Mouse (Mus musculus) ES-E14 (cell line): ENCODE data around the gene Spata9.

ENCODE experiments used
- CHD2 ChIP-seq: IDR thresholded peaks from 2 replicates; pipeline ENCODE4 v1.6.1; 2014; ENCODE audit warnings: mild to moderate bottlenecking, low read depth, low read length, inconsistent platforms
- HCFC1 ChIP-seq: IDR thresholded peaks from 2 replicates; pipeline ENCODE4 v1.6.1; 2012; ENCODE audit warnings: low read length, inconsistent platforms, borderline replicate concordance; ENCODE audit not compliant: insufficient read depth
- ZC3H11A ChIP-seq: IDR thresholded peaks from 2 replicates; pipeline ENCODE4 v1.6.1; 2012; ENCODE audit warnings: low read depth, mild to moderate bottlenecking, inconsistent platforms, low read length, borderline replicate concordance

DNA sequence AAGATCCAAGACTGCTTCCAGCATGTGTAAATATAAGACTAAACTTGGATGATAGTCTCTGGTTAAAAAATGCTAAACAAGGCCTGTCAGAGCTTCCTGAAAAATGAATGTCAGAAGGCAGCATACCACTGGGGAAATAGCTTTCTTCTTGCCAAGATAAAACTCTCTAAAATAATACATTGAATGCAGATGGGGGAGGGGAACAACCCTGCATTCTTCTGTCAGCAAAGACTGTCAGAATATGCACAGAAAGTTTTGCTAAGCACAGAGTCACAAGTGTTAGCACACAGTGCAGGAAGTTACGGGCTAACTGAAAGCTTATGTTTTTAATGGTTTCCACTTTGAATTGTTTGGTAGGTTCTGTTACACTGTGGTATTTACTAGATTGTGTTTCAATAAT is 16.7 kb upstream of the Spata9 start:
- no peak for TF ChIP-seq ZC3H11A
- no peak for TF ChIP-seq HCFC1
- TF ChIP-seq CHD2 = no peak
